In the genomic region with DNA sequence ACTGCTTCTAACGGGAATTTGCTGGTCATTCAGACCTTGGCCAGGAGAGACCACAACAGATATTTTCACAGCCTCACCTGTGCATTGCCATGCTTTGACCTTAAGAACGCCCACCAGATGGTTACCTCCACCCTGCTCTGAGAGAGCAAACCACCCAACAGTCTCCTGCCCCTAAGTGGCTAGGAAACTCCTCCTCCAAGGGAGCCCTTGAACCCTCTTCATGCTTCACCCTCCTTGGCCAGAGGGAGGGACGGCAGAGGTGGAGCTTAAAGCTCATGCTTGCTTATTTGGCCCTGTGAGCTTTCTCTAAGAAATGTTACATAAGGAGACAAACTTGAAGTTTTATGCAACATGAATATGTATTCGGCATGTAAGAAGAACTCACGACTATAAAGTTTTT, we compare ENCODE assay signal across 21 mouse cellular contexts.
DNase-seq lines count a peak whose midpoint lies in the region; ATAC-seq lines count a peak whose summit lies in the region.
"Had no signal": no experiment of that assay in that cellular context is flagged by ENCODE, and none has a peak within 500 bp of the region (broad histone marks: within the 10 kb centered on the region; RNA-seq: fewer than 3 reads in every experiment).

No protein-coding gene starts in this region.

- peak; percentile 57 for DNase-seq in heart, adult 11 months
- no peak for DNase-seq in heart, postnatal 10 days
- DNase-seq in kidney, postnatal 10 days: no peak
- peak; percentile 43 for DNase-seq in lung, postnatal 25 days (ENCODE audit: low spot score)
- no peak for DNase-seq in cerebellum, adult 8-10 months
- no peak for DNase-seq in cerebellum, adult 9-10 months
- DNase-seq: adrenal gland, postnatal 10 days; cerebellum, adult 11-12 months; cerebellum, postnatal 14 days; gastrocnemius, adult 2 months; gastrocnemius, postnatal 36 days; heart, adult 18-20 months; heart, postnatal 14 days had no signal

- no peak overlapping the region for H3K4me3 ChIP-seq in kidney, embryonic 16.5 days (ENCODE audit: low read length)
- H3K4me3 ChIP-seq in lung, embryonic 16.5 days (ENCODE audit: low read length): no peak overlapping the region
- H3K4me3 ChIP-seq: embryonic facial prominence, embryonic 12.5 days; forebrain, embryonic 12.5 days; gastrocnemius, adult 2 months; heart, embryonic 10.5 days; hindbrain, embryonic 13.5 days had no signal

- no peak overlapping the region for H3K4me2 ChIP-seq in kidney, embryonic 16.5 days (replicated peaks; ENCODE audit: low read depth, low read length)
- H3K4me2 ChIP-seq in lung, embryonic 16.5 days (ENCODE audit: low read depth, low read length): no peak overlapping the region
- H3K4me2 ChIP-seq: embryonic facial prominence, embryonic 12.5 days; forebrain, embryonic 12.5 days; hindbrain, embryonic 13.5 days had no signal

- no peaks in the 10 kb centered on the region for H3K36me3 ChIP-seq in kidney, embryonic 16.5 days (ENCODE audit: insufficient read depth, low read length)
- H3K36me3 ChIP-seq in lung, embryonic 16.5 days (ENCODE audit: control insufficient read depth, insufficient read depth, low read length): no peaks in the 10 kb centered on the region
- H3K36me3 ChIP-seq: embryonic facial prominence, embryonic 12.5 days; forebrain, embryonic 12.5 days; heart, embryonic 10.5 days; hindbrain, embryonic 13.5 days had no signal

- H3K27me3 ChIP-seq in kidney, embryonic 16.5 days (ENCODE audit: insufficient read depth, low read length): no peaks in the 10 kb centered on the region
- no peaks in the 10 kb centered on the region for H3K27me3 ChIP-seq in lung, embryonic 16.5 days (ENCODE audit: control insufficient read depth, insufficient read depth, low read depth, low read length)
- H3K27me3 ChIP-seq: embryonic facial prominence, embryonic 12.5 days; forebrain, embryonic 12.5 days; hindbrain, embryonic 13.5 days had no signal

- intact Hi-C loops in heart, postnatal 10 days (cut with DNase I): no loop called here

- no peak overlapping the region for H3K9ac ChIP-seq in kidney, embryonic 16.5 days (replicated peaks; ENCODE audit: low read length)
- H3K9ac ChIP-seq in lung, embryonic 16.5 days (ENCODE audit: low read length): no peak overlapping the region
- H3K9ac ChIP-seq: embryonic facial prominence, embryonic 12.5 days; forebrain, embryonic 12.5 days; hindbrain, embryonic 13.5 days had no signal

- no peaks in the 10 kb centered on the region; the same call in 1 of the 2 replicates for H3K9me3 ChIP-seq in kidney, embryonic 16.5 days (ENCODE audit: low read length)
- H3K9me3 ChIP-seq in lung, embryonic 16.5 days (ENCODE audit: control insufficient read depth, low read length): no peaks in the 10 kb centered on the region
- H3K9me3 ChIP-seq: embryonic facial prominence, embryonic 12.5 days; hindbrain, embryonic 13.5 days had no signal

- ATAC-seq in kidney, embryonic 16.5 days (ENCODE audit: low FRiP score, low TSS enrichment): 0 out of 2 replicates have a peak, but pooled peaks have one; percentile 49
- peak; percentile 78; the same call in 1 of the 2 replicates for ATAC-seq in lung, embryonic 16.5 days (ENCODE audit: low read depth)
- ATAC-seq: forebrain, embryonic 16.5 days; hindbrain, postnatal 0 days had no signal

- WGBS in kidney, embryonic 16.5 days: 56% methylated on average over 5 of the region's 5 CpGs
- WGBS in lung, embryonic 16.5 days: 54% methylated on average over 5 of the region's 5 CpGs

- H3K4me1 ChIP-seq in kidney, embryonic 16.5 days (ENCODE audit: insufficient read depth, low read length): peaks cover 5% of the 10 kb centered on the region
- H3K4me1 ChIP-seq in lung, embryonic 16.5 days (replicated peaks; ENCODE audit: control insufficient read depth, insufficient read depth, low read length): peaks cover 9% of the 10 kb centered on the region; the same call in 1 of the 2 replicates
- H3K4me1 ChIP-seq: embryonic facial prominence, embryonic 12.5 days had no signal

- H3K27ac ChIP-seq in kidney, embryonic 16.5 days (ENCODE audit: low read length): no peak overlapping the region
- H3K27ac ChIP-seq in lung, embryonic 16.5 days (ENCODE audit: low read length): no peak overlapping the region
- H3K27ac ChIP-seq: embryonic facial prominence, embryonic 12.5 days; forebrain, embryonic 12.5 days; gastrocnemius, adult 2 months; heart, embryonic 10.5 days; hindbrain, embryonic 13.5 days; hindbrain, postnatal 0 days had no signal

Comparison
In these comparisons a context has a peak if more than half of its experiments do, and no peak if none do; other contexts are left out.
1. DNase-seq: peak in heart, adult 11 months (single experiment) and lung, postnatal 25 days (single experiment); none in heart, postnatal 10 days (0 of 2), kidney, postnatal 10 days (single experiment), cerebellum, adult 8-10 months (single experiment) and cerebellum, adult 9-10 months (single experiment).